Mouse (Mus musculus): ENCODE data around the gene Pex1. TPM values are rescaled to one million over a fixed set of nuclear protein-coding genes. Genes with fewer than 3 reads are reported as not detected.

The Pex1 gene
- polyA plus RNA-seq, 1 experiment from 2014 or later, result 16.6 TPM

DNA sequence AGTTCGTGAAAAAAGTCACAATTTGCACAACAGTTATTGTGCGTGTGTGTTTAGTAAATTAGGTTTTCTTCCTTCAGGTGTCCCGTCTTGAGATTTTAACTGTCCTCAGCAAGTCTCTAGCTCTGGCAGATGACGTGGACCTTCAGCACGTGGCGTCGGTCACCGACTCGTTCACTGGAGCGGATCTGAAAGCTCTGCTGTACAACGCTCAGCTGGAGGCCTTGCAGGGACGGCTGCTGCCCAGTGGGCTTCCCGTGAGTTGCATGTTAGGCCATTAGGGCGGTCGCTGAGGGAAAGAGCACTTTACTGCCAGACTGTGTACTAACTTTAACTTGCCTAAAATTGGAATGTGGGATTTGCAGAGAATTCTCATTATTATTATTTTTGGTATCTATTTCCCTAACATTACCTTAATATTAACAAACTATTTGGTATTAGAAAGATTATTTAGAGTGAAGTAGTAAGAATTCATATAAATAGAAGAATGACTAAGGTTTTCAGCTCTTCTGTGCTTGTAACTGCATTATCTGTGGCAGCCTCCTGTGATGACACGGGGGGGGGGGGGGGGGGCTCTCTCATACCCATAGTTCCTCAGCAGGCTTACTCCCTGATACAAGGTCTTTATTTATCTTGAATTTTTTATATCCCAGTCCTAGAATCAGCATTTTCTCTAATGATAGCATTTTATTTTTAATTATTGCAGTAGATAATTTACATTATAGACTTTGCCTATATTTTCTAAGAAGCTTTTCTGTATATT, 35.8 kb downstream of the Pex1 start:
- DNase-seq (ENCODE audit: low spot score) (no peak), ATAC-seq (replicated peaks; ENCODE audit: low FRiP score) (no peak)
- WGBS, result 66% methylated on average over 16 of the region's 16 CpGs
- Histone ChIP-seq H3K27ac (ENCODE audit: low read depth, low read length) (no peak overlapping the region), H3K36me3 (ENCODE audit: control insufficient read depth, insufficient read depth, low read length) (no peaks in the 10 kb centered on the region), H3K4me1 (replicated peaks; ENCODE audit: control insufficient read depth, insufficient read depth, low read length) (no peaks in the 10 kb centered on the region), H3K27me3 (ENCODE audit: control insufficient read depth, insufficient read depth, low read length) (no peaks in the 10 kb centered on the region), H3K9me3 (ENCODE audit: control insufficient read depth, low read length) (no peaks in the 10 kb centered on the region), H3K4me2 (ENCODE audit: low read depth, low read length, severe bottlenecking) (no peak overlapping the region), H3K4me3 (ENCODE audit: low read depth, low read length) (no peak overlapping the region), H3K9ac (ENCODE audit: low read length) (no peak overlapping the region)

DNA sequence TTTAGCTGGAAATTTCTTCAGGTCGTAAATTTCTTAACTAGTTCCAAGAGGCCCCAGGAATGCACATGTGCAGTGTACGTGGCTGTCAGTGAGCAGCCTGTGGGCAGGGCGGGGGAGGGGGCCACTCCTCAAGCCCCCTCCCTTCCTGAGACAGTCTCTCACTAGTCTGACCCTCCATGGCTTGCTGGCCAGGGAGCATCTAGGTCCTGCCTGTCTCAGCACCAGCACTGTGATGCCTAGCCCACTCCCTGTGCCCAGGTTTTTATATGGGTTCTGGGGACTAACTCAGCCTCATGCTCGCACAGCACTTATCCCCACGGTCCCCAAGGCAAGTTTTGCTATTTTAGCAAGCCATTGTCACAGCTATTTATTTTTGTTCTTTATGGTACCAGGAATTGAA, 36.4 kb downstream of the Pex1 start:
- WGBS, result 85% methylated on average over 5 of the region's 5 CpGs
- H3K36me3 ChIP-seq (ENCODE audit: control insufficient read depth, insufficient read depth, low read length), result no peaks in the 10 kb centered on the region
- DNase-seq (ENCODE audit: low spot score), result no peak
- no peaks in the 10 kb centered on the region for H3K9me3 ChIP-seq (ENCODE audit: control insufficient read depth, low read length)
- no peaks in the 10 kb centered on the region for H3K4me1 ChIP-seq (replicated peaks; ENCODE audit: control insufficient read depth, insufficient read depth, low read length)
- no peak overlapping the region for H3K9ac ChIP-seq (ENCODE audit: low read length)
- no peaks in the 10 kb centered on the region for H3K27me3 ChIP-seq (ENCODE audit: control insufficient read depth, insufficient read depth, low read length)
- no peak for ATAC-seq (replicated peaks; ENCODE audit: low FRiP score)
- H3K4me2 ChIP-seq (ENCODE audit: low read depth, low read length, severe bottlenecking), result no peak overlapping the region
- no peak overlapping the region for H3K27ac ChIP-seq (ENCODE audit: low read depth, low read length)
- no peak overlapping the region for H3K4me3 ChIP-seq (ENCODE audit: low read depth, low read length)

DNA sequence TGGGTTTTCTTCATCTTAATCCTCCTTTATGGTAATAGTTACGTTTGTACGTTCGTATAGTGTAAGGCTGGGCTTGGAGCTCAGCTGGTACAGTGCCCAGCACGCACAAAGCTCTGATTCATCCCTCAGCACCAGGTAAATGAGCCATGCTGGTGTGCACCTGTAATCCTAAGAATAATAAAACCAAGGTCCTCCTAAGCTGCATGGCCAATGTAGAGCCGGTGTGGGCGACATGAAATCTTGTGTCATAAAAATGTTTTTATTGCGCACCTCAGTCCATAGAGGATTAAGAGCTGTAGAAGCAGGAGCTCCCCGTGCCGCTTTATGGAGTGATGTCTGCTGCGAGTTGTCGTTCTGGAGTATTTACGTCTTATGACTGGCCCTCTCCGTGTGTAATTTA, 37.4 kb downstream of the Pex1 start:
- H3K4me1 ChIP-seq (replicated peaks; ENCODE audit: control insufficient read depth, insufficient read depth, low read length), result no peaks in the 10 kb centered on the region
- no peak for DNase-seq (ENCODE audit: low spot score)
- H3K4me3 ChIP-seq (ENCODE audit: low read depth, low read length), result no peak overlapping the region
- WGBS, result 97% methylated on average over 13 of the region's 13 CpGs
- H3K9ac ChIP-seq (ENCODE audit: low read length), result no peak overlapping the region
- H3K27me3 ChIP-seq (ENCODE audit: control insufficient read depth, insufficient read depth, low read length), result no peaks in the 10 kb centered on the region
- ATAC-seq (replicated peaks; ENCODE audit: low FRiP score), result no peak
- H3K36me3 ChIP-seq (ENCODE audit: control insufficient read depth, insufficient read depth, low read length), result no peaks in the 10 kb centered on the region
- no peak overlapping the region for H3K4me2 ChIP-seq (ENCODE audit: low read depth, low read length, severe bottlenecking)
- no peak overlapping the region for H3K27ac ChIP-seq (ENCODE audit: low read depth, low read length)
- no peaks in the 10 kb centered on the region for H3K9me3 ChIP-seq (ENCODE audit: control insufficient read depth, low read length)

DNA sequence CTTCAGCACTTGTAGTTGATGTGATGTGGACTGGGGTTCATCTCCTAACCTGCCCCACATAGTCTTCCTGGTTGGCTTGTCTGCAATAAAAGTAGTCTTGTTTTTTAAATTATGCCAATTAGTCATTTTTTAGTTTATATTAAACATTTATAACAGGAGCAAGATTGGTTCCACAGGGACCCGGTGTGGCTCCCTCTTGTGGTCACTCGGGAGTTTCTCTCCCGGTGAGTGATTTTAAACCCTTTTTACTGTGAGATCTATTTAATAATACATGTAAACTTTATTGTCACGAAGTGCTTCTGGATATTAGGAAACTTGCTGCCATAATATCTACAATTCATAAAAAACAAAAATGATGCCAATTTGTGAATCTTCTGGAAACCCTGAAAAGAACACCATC, 38.1 kb downstream of the Pex1 start:
- DNase-seq (ENCODE audit: low spot score), result no peak
- Histone ChIP-seq H3K4me2 (ENCODE audit: low read depth, low read length, severe bottlenecking) (no peak overlapping the region), H3K9ac (ENCODE audit: low read length) (no peak overlapping the region), H3K27me3 (ENCODE audit: control insufficient read depth, insufficient read depth, low read length) (no peaks in the 10 kb centered on the region), H3K27ac (ENCODE audit: low read depth, low read length) (no peak overlapping the region), H3K36me3 (ENCODE audit: control insufficient read depth, insufficient read depth, low read length) (no peaks in the 10 kb centered on the region), H3K4me3 (ENCODE audit: low read depth, low read length) (no peak overlapping the region), H3K4me1 (replicated peaks; ENCODE audit: control insufficient read depth, insufficient read depth, low read length) (no peaks in the 10 kb centered on the region), H3K9me3 (ENCODE audit: control insufficient read depth, low read length) (no peaks in the 10 kb centered on the region)
- no peak for ATAC-seq (replicated peaks; ENCODE audit: low FRiP score)
- 70% methylated on average over 4 of the region's 4 CpGs for WGBS

DNA sequence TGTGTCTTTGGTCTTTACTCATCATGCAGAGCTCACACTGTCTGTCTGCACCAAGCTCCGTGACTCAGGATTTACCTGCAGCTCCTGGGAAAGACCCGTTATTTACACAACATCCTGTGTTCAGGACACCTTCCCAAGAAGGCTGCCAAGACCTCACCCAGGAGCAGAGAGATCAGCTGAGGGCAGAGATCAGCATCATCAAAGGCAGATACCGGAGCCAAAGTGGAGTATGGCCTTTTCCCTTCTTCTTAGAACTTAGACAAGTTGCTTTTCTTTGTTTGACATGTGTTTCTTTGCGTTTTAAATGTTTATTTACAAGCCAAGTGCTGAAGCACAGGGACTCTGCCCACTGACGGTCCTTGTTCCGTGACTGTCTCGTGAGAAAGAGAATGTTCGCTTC, 39.4 kb downstream of the Pex1 start:
- 89% methylated on average over 8 of the region's 8 CpGs for WGBS
- no peaks in the 10 kb centered on the region for H3K4me1 ChIP-seq (replicated peaks; ENCODE audit: control insufficient read depth, insufficient read depth, low read length)
- H3K27ac ChIP-seq (ENCODE audit: low read depth, low read length), result no peak overlapping the region
- DNase-seq (ENCODE audit: low spot score) (no peak), ATAC-seq (replicated peaks; ENCODE audit: low FRiP score) (no peak)
- H3K4me2 ChIP-seq (ENCODE audit: low read depth, low read length, severe bottlenecking), result no peak overlapping the region
- H3K27me3 ChIP-seq (ENCODE audit: control insufficient read depth, insufficient read depth, low read length), result no peaks in the 10 kb centered on the region
- H3K36me3 ChIP-seq (ENCODE audit: control insufficient read depth, insufficient read depth, low read length), result no peaks in the 10 kb centered on the region
- H3K9ac ChIP-seq (ENCODE audit: low read length), result no peak overlapping the region
- H3K4me3 ChIP-seq (ENCODE audit: low read depth, low read length), result no peak overlapping the region
- no peaks in the 10 kb centered on the region for H3K9me3 ChIP-seq (ENCODE audit: control insufficient read depth, low read length)

DNA sequence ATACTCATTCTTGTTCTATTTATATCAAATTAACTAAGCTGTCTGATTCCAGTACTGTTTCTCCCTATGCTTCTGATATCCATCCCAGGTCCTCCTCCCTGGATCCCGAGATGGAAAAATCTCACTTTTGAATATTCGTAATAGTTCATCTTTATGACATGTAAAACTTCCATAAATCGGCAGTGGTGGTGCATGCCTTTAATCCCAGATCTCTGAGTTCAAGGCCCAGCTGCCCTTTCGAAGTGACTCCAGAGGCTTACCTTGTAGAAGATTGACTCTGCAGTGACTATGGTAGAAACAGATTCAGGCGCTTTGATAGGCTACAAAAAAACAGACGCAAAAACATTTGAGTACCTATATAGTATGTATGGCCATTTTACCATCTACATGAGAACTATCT, 48.8 kb downstream of the Pex1 start:
- Histone ChIP-seq H3K4me3 (ENCODE audit: low read depth, low read length) (no peak overlapping the region), H3K36me3 (ENCODE audit: control insufficient read depth, insufficient read depth, low read length) (peaks cover 6% of the 10 kb centered on the region; the same call in 1 of the 2 replicates), H3K9me3 (ENCODE audit: control insufficient read depth, low read length) (no peaks in the 10 kb centered on the region), H3K4me2 (ENCODE audit: low read depth, low read length, severe bottlenecking) (no peak overlapping the region), H3K27me3 (ENCODE audit: control insufficient read depth, insufficient read depth, low read length) (no peaks in the 10 kb centered on the region), H3K9ac (ENCODE audit: low read length) (no peak overlapping the region), H3K4me1 (replicated peaks; ENCODE audit: control insufficient read depth, insufficient read depth, low read length) (0 out of 2 replicates have a peak, but pooled peaks cover 2% of the 10 kb centered on the region), H3K27ac (ENCODE audit: low read depth, low read length) (no peak overlapping the region)
- no peak for ATAC-seq (replicated peaks; ENCODE audit: low FRiP score)
- no peak for DNase-seq (ENCODE audit: low spot score)
- 96% methylated on average over 6 of the region's 6 CpGs for WGBS

DNA sequence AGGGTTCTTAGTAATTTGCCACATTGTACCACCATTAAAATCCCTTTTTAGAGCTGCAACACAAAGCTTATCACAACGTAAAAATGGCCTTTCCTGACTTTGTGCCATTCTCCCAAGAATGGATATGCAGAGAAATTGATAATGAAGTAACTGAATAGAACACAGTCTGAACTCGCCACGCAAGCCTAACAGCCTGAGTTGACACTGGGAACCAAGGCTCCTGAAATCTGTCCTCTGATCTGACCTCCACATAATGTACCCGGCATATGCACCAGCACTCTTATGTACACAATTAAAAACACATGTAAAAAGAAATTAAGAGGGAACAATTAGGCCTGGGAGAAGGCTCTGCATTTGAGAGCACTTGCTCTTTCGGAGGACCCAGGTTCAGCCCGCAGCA, 49.5 kb downstream of the Pex1 start:
- Histone ChIP-seq H3K27me3 (ENCODE audit: control insufficient read depth, insufficient read depth, low read length) (no peaks in the 10 kb centered on the region), H3K36me3 (ENCODE audit: control insufficient read depth, insufficient read depth, low read length) (peaks cover 6% of the 10 kb centered on the region; the same call in 1 of the 2 replicates), H3K9ac (ENCODE audit: low read length) (no peak overlapping the region; the same call in 1 of the 2 replicates), H3K4me2 (ENCODE audit: low read depth, low read length, severe bottlenecking) (no peak overlapping the region), H3K4me1 (replicated peaks; ENCODE audit: control insufficient read depth, insufficient read depth, low read length) (0 out of 2 replicates have a peak, but pooled peaks cover 2% of the 10 kb centered on the region), H3K9me3 (ENCODE audit: control insufficient read depth, low read length) (no peaks in the 10 kb centered on the region), H3K4me3 (ENCODE audit: low read depth, low read length) (no peak overlapping the region), H3K27ac (ENCODE audit: low read depth, low read length) (no peak overlapping the region)
- no peak for DNase-seq (ENCODE audit: low spot score)
- WGBS, result 89% methylated on average over 6 of the region's 6 CpGs
- ATAC-seq (replicated peaks; ENCODE audit: low FRiP score), result no peak

DNA sequence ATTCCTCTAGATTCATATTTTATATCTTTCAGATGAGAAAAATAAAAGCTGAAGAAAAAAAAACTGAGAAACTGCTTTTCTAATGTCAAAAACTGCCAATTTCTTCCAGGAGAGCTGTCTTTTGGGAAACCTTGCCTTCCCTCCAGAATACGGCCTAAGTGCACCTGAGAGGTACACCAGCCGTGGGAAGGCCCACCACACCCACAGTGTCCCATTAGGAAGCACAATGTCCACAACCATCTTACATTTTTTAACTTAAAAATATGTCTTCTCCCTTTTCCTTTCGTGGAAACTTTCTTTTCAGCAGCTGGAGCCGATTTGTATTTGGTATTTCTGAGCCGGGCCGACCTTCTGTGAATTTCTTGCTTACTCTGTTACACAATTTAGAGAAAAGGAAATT, 50.7 kb downstream of the Pex1 start:
- Histone ChIP-seq H3K36me3 (ENCODE audit: control insufficient read depth, insufficient read depth, low read length) (peaks cover 2% of the 10 kb centered on the region; the same call in 1 of the 2 replicates), H3K4me1 (replicated peaks; ENCODE audit: control insufficient read depth, insufficient read depth, low read length) (0 out of 2 replicates have a peak, but pooled peaks cover 2% of the 10 kb centered on the region), H3K4me2 (ENCODE audit: low read depth, low read length, severe bottlenecking) (peak overlapping the region; percentile 56), H3K27me3 (ENCODE audit: control insufficient read depth, insufficient read depth, low read length) (no peaks in the 10 kb centered on the region), H3K9ac (ENCODE audit: low read length) (peak overlapping the region; percentile 94), H3K27ac (ENCODE audit: low read depth, low read length) (no peak overlapping the region), H3K4me3 (ENCODE audit: low read depth, low read length) (peak overlapping the region; percentile 92), H3K9me3 (ENCODE audit: control insufficient read depth, low read length) (no peaks in the 10 kb centered on the region)
- WGBS, result 34% methylated on average over 6 of the region's 6 CpGs
- DNase-seq (ENCODE audit: low spot score) (no peak), ATAC-seq (replicated peaks; ENCODE audit: low FRiP score) (no peak)

Data from forebrain, embryonic 11.5 days (tissue).